Mouse (Mus musculus): ENCODE data around the gene Cxcl16.

DNA sequence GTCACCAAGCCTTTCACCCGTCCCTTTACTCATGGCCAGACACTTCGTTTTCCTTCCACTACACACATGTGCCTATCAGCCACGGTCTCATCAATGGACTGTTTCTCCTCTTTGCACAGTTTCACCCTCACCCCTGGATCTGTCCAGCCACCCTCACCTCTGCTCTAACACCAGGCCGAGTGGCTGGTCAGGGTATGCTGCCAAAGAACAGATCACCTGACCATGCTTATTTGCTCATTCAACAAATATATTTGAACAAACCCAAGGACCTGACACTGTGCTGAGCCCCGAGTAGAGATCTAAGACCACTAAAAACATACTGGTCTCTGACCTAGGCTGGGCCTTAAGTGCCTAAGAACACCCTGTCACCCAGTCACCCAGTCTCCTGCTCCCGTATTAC lies 15.1 kb downstream of the Cxcl16 start:
- no peak for TF ChIP-seq CHD2 (IDR thresholded peaks at IDR 0.05; ENCODE audit: low read length)
- TF ChIP-seq E2F4 (IDR thresholded peaks at IDR 0.05; ENCODE audit: borderline replicate concordance, low read depth, low read length), result no peak
- TF ChIP-seq EP300 (IDR thresholded peaks at IDR 0.05; ENCODE audit: low read depth in 1 of 2, low read length in 2 of 2), result no peak
- no peak for TF ChIP-seq TBP (IDR thresholded peaks at IDR 0.05; ENCODE audit: low read depth, low read length)
- no peak for TF ChIP-seq RAD21 (IDR thresholded peaks at IDR 0.05; ENCODE audit: low read depth, low read length)
- no peak for TF ChIP-seq CTCF (IDR thresholded peaks at IDR 0.05 in 2 of 3, conservative IDR thresholded peaks at IDR 0.05 in 1 of 3; ENCODE audit: control insufficient read depth in 1 of 3, insufficient read depth in 1 of 3, low read depth in 2 of 3, low read length in 3 of 3, poor library complexity in 1 of 3, severe bottlenecking in 1 of 3)
- no peak for TF ChIP-seq GABPA (IDR thresholded peaks at IDR 0.05; ENCODE audit: low read depth, low read length)
